Mouse (Mus musculus) MEL (cell line): ENCODE results near the gene Pimreg. TPM values are rescaled to one million over a fixed set of nuclear protein-coding genes. Genes with fewer than 3 reads are reported as not detected.

ENCODE experiments used
- DNase-seq: peaks from one replicate; pipeline ENCODE4 v3.0.0; 2011; ENCODE audit warnings: low read depth, low spot score
- H3K27ac ChIP-seq: 2 replicates; pipeline ENCODE4 v1.5.1; 2012; ENCODE audit warnings: low read depth, mild to moderate bottlenecking, control low read depth, low read length, moderate library complexity; ENCODE audit not compliant: control insufficient read depth
- H3K27me3 ChIP-seq, 2 experiments: fragments of 150-350 bp in 1 of 2; sonication (generic) in 1 of 2; 2 replicates each; pipeline ENCODE4 v1.6.1; 2012; ENCODE audit warnings: low read length in 2 of 2, mild to moderate bottlenecking in 2 of 2, improper control_type of control experiment in 1 of 2, moderate library complexity in 1 of 2; ENCODE audit not compliant: insufficient read depth in 2 of 2, control insufficient read depth in 1 of 2
- H3K36me3 ChIP-seq, 2 experiments: 2 replicates each; pipeline ENCODE4 v1.6.1; 2012 to 2014; ENCODE audit warnings: low read length in 2 of 2, improper control_type of control experiment in 1 of 2, inconsistent platforms in 1 of 2, mild to moderate bottlenecking in 1 of 2; ENCODE audit not compliant: insufficient read depth in 2 of 2, control insufficient read depth in 1 of 2
- H3K4me1 ChIP-seq, 2 experiments: fragments of 150-350 bp in 1 of 2; sonication (generic) in 1 of 2; 2 replicates each; pipeline ENCODE4 v1.6.1; 2012; ENCODE audit warnings: low read length in 2 of 2, improper control_type of control experiment in 1 of 2, mild to moderate bottlenecking in 1 of 2; ENCODE audit not compliant: insufficient read depth in 2 of 2, control insufficient read depth in 1 of 2
- H3K4me3 ChIP-seq, 2 experiments: fragments of 150-350 bp in 1 of 2; sonication (generic) in 1 of 2; 2 replicates each; pipeline ENCODE4 v1.5.1; 2012; ENCODE audit warnings: low read depth in 2 of 2, low read length in 2 of 2, mild to moderate bottlenecking in 2 of 2, moderate library complexity in 2 of 2, control low read depth in 1 of 2, improper control_type of control experiment in 1 of 2; ENCODE audit not compliant: control insufficient read depth in 1 of 2, insufficient read depth in 1 of 2
- H3K79me2 ChIP-seq: 2 replicates; pipeline ENCODE4 v1.6.1; 2012; ENCODE audit warnings: mild to moderate bottlenecking, low read length, moderate library complexity; ENCODE audit not compliant: control insufficient read depth, poor library complexity, insufficient read depth
- H3K9ac ChIP-seq: 2 replicates; pipeline ENCODE4 v1.6.1; 2012; ENCODE audit warnings: low read depth, mild to moderate bottlenecking, control low read depth, low read length, moderate library complexity; ENCODE audit not compliant: control insufficient read depth, poor library complexity, severe bottlenecking
- H3K9me3 ChIP-seq: fragments of 150-350 bp; sonication (generic); replicated peaks from 2 replicates; pipeline ENCODE4 v1.6.1; 2012; ENCODE audit warnings: mild to moderate bottlenecking, low read length, improper control_type of control experiment, moderate library complexity; ENCODE audit not compliant: insufficient read depth
- BHLHE40 ChIP-seq: IDR thresholded peaks from 2 replicates; pipeline ENCODE4 v1.6.1; 2012; ENCODE audit warnings: low read depth, mild to moderate bottlenecking, inconsistent platforms, low read length, improper control_type of control experiment, borderline replicate concordance
- CHD1 ChIP-seq: IDR thresholded peaks from 2 replicates; pipeline ENCODE4 v1.6.1; 2012; ENCODE audit warnings: low read depth, mild to moderate bottlenecking, inconsistent platforms, low read length, improper control_type of control experiment
- CHD2 ChIP-seq: IDR thresholded peaks from 2 replicates; pipeline ENCODE4 v1.6.1; 2011; ENCODE audit warnings: low read length, improper control_type of control experiment
- CTCF ChIP-seq, 3 experiments: IDR thresholded peaks in 2 of 3; conservative IDR thresholded peaks in 1 of 3; 2 replicates each; pipeline ENCODE4 v1.5.1; 2011 to 2012; ENCODE audit warnings: low read length in 3 of 3, low read depth in 2 of 3, mild to moderate bottlenecking in 2 of 3, improper control_type of control experiment in 1 of 3, inconsistent platforms in 1 of 3, mixed read lengths in 1 of 3, moderate library complexity in 1 of 3; ENCODE audit not compliant: control insufficient read depth in 1 of 3, insufficient read depth in 1 of 3, poor library complexity in 1 of 3, severe bottlenecking in 1 of 3
- E2F4 ChIP-seq: IDR thresholded peaks from 2 replicates; pipeline ENCODE4 v1.6.1; 2011; ENCODE audit warnings: low read depth, low read length, improper control_type of control experiment, borderline replicate concordance
- ETS1 ChIP-seq: IDR thresholded peaks from 2 replicates; pipeline ENCODE4 v1.6.1; 2012; ENCODE audit warnings: low read depth, mild to moderate bottlenecking, inconsistent platforms, low read length, improper control_type of control experiment, moderate library complexity
- GATA1 ChIP-seq: IDR thresholded peaks from 2 replicates; pipeline ENCODE4 v1.6.1; 2011; ENCODE audit warnings: low read depth, low read length, improper control_type of control experiment
- MAFK ChIP-seq: IDR thresholded peaks from 2 replicates; pipeline ENCODE4 v1.6.1; 2011; ENCODE audit warnings: low read depth, mild to moderate bottlenecking, low read length, improper control_type of control experiment, borderline replicate concordance
- MYC ChIP-seq: IDR thresholded peaks from 2 replicates; pipeline ENCODE4 v1.6.1; 2011; ENCODE audit warnings: low read depth, mild to moderate bottlenecking, low read length, improper control_type of control experiment, moderate library complexity
- POLR2AphosphoS2 ChIP-seq: IDR thresholded peaks from 2 replicates; pipeline ENCODE4 v1.6.1; 2011; ENCODE audit warnings: low read length, improper control_type of control experiment
- TBP ChIP-seq: IDR thresholded peaks from 2 replicates; pipeline ENCODE4 v1.8.0; 2011; ENCODE audit warnings: low read depth, low read length, improper control_type of control experiment
- USF1 ChIP-seq: IDR thresholded peaks from 2 replicates; pipeline ENCODE4 v1.6.1; 2014; ENCODE audit warnings: low read depth, mild to moderate bottlenecking, inconsistent platforms, low read length, improper control_type of control experiment, moderate library complexity
- ZC3H11A ChIP-seq: IDR thresholded peaks from 2 replicates; pipeline ENCODE4 v1.6.1; 2012; ENCODE audit warnings: low read depth, mild to moderate bottlenecking, inconsistent platforms, low read length, improper control_type of control experiment
- ZMIZ1 ChIP-seq: IDR thresholded peaks from 2 replicates; pipeline ENCODE4 v1.6.1; 2012; ENCODE audit warnings: low read depth, mild to moderate bottlenecking, inconsistent platforms, low read length, improper control_type of control experiment, moderate library complexity
- ZNF384 ChIP-seq: IDR thresholded peaks from 2 replicates; pipeline ENCODE4 v1.6.1; 2012; ENCODE audit warnings: low read depth, mild to moderate bottlenecking, inconsistent platforms, low read length, improper control_type of control experiment
- polyA plus RNA-seq, 2 experiments: library from polyadenylated mRNA; stranded (reverse) in 1 of 2; unstranded in 1 of 2; fragments of >175 nt in 1 of 2; fragments of >200 nt in 1 of 2; gene quantifications; 2 replicates each; pipeline versions ENCODE4 v1.2.1 to v1.2.4; 2012; ENCODE audit warnings: low replicate concordance in 2 of 2, low read depth in 1 of 2; ENCODE audit not compliant: insufficient read length in 2 of 2, insufficient read depth in 1 of 2, missing spikeins in 1 of 2
- total RNA-seq: library from RNA; depleted of rRNA; stranded (reverse); fragments of 300-350 nt; gene quantifications from 2 replicates; pipeline ENCODE4 v1.2.3, GENCODE M21; 2012

Gene Pimreg
- total and polyA plus RNA-seq, 3 experiments, result 24.3 to 45.3 TPM; not detected in 1

GRCm38 (mm10) chr11:72049171-72049759, 7.4 kb downstream of the Pimreg start:
- no peaks in the 10 kb centered on the region for H3K4me1 ChIP-seq
- DNase-seq, result no peak
- H3K27ac ChIP-seq, result no peak overlapping the region
- H3K9ac ChIP-seq, result no peak overlapping the region
- H3K79me2 ChIP-seq, result no peaks in the 10 kb centered on the region
- no peak overlapping the region for H3K4me3 ChIP-seq
- no peaks in the 10 kb centered on the region for H3K36me3 ChIP-seq
- H3K9me3 ChIP-seq, result no peaks in the 10 kb centered on the region
- H3K27me3 ChIP-seq, result no peaks in the 10 kb centered on the region
- TF ChIP-seq GATA1 (no peak), ZNF384 (no peak), E2F4 (no peak), BHLHE40 (no peak), POLR2AphosphoS2 (0 out of 2 replicates have a peak, but pooled peaks have one; percentile 11), CHD2 (no peak)

- no peak for DNase-seq
- Histone ChIP-seq H3K4me3 (no peak overlapping the region), H3K9ac (no peak overlapping the region), H3K27me3 (no peaks in the 10 kb centered on the region), H3K36me3 (no peaks in the 10 kb centered on the region), H3K79me2 (no peaks in the 10 kb centered on the region), H3K27ac (no peak overlapping the region), H3K4me1 (no peaks in the 10 kb centered on the region), H3K9me3 (no peaks in the 10 kb centered on the region)
- no peak for TF ChIP-seq CTCF (IDR thresholded peaks at IDR 0.05 in 2 of 3, conservative IDR thresholded peaks at IDR 0.05 in 1 of 3; ENCODE audit: control insufficient read depth in 1 of 3, insufficient read depth in 1 of 3, low read depth in 2 of 3, low read length in 3 of 3, poor library complexity in 1 of 3, severe bottlenecking in 1 of 3)
- no peak for TF ChIP-seq USF1
- TF ChIP-seq CHD1, result no peak
- TF ChIP-seq TBP, result no peak
- TF ChIP-seq MAFK, result no peak
- TF ChIP-seq MYC, result no peak
- TF ChIP-seq ZC3H11A, result no peak
- TF ChIP-seq ETS1, result no peak
- no peak for TF ChIP-seq ZMIZ1
Observed at GRCm38 (mm10) chr11:72050168-72050894, 8.5 kb downstream of the Pimreg start.
